Mouse (Mus musculus) liver, embryonic 12.5 days (tissue): ENCODE data around the gene Prox1. TPM values are rescaled to one million over a fixed set of nuclear protein-coding genes. Genes with fewer than 3 reads are reported as not detected.

Source experiments
- ATAC-seq: fragments of 200-750 bp; cut with Nextera tagmentation; 2 replicates; pipeline ENCODE4 v1.8.0; 2017; ENCODE audit warnings: moderate number of reproducible peaks, mild to moderate bottlenecking, moderate library complexity
- H3K27ac ChIP-seq: fragments of 300-500 bp; sonication (generic); 2 replicates; pipeline ENCODE4 v1.5.1; 2016; ENCODE audit warnings: mild to moderate bottlenecking
- H3K27me3 ChIP-seq: fragments of 300-500 bp; sonication (generic); replicated peaks from 2 replicates; pipeline ENCODE4 v1.6.1; 2016; ENCODE audit warnings: mild to moderate bottlenecking, moderate library complexity
- H3K36me3 ChIP-seq: fragments of 300-500 bp; sonication (generic); 2 replicates; pipeline ENCODE4 v1.6.1; 2016; ENCODE audit warnings: mild to moderate bottlenecking, moderate library complexity
- H3K4me1 ChIP-seq: fragments of 300-500 bp; sonication (generic); 2 replicates; pipeline ENCODE4 v1.6.1; 2016
- H3K4me2 ChIP-seq: fragments of 300-500 bp; sonication (generic); 2 replicates; pipeline ENCODE4 v1.6.1; 2016; ENCODE audit warnings: mild to moderate bottlenecking, moderate library complexity
- H3K4me3 ChIP-seq: fragments of 300-500 bp; sonication (generic); 2 replicates; pipeline ENCODE4 v1.5.1; 2016; ENCODE audit warnings: mild to moderate bottlenecking, moderate library complexity
- H3K9ac ChIP-seq: fragments of 300-500 bp; sonication (generic); 2 replicates; pipeline ENCODE4 v1.6.1; 2016; ENCODE audit warnings: mild to moderate bottlenecking, moderate library complexity
- H3K9me3 ChIP-seq: fragments of 300-500 bp; sonication (generic); replicated peaks from 2 replicates; pipeline ENCODE4 v1.6.1; 2016; ENCODE audit warnings: mild to moderate bottlenecking, moderate library complexity
- WGBS: fragments of 180-500 bp; shearing (Covaris S2); methylation state at CpG from one replicate; pipeline ENCODE4 v1.1.7; 2016; ENCODE audit not compliant: insufficient replicate concordance; 5-methylcytosine and 5-hydroxymethylcytosine counted together
- polyA plus RNA-seq: library from polyadenylated mRNA; unstranded; fragments of >200 nt; fragmentation: Nextera tagmentation; extraction: Ambion mirVana; gene quantifications from 2 replicates; pipeline ENCODE4 v1.2.1, GENCODE M21; 2016

The Prox1 gene
- polyA plus RNA-seq, 1 experiment from 2014 or later = 7.6 TPM

GRCm38 (mm10) chr1:190172979-190173461, 2.5 kb upstream of the Prox1 start:
- peak overlapping the region; percentile 22; the same call in 1 of the 2 replicates for H3K9ac ChIP-seq
- H3K36me3 ChIP-seq = no peaks in the 10 kb centered on the region
- peaks cover 98% of the 10 kb centered on the region for H3K27me3 ChIP-seq
- ATAC-seq = no peak
- H3K4me3 ChIP-seq = peak overlapping the region; percentile 62
- 2% methylated on average over 24 of the region's 24 CpGs for WGBS
- peak overlapping the region; percentile 62 for H3K27ac ChIP-seq
- H3K4me2 ChIP-seq = peak overlapping the region; percentile 73
- no peaks in the 10 kb centered on the region for H3K9me3 ChIP-seq
- H3K4me1 ChIP-seq = peaks cover 52% of the 10 kb centered on the region

GRCm38 (mm10) chr1:190172311-190172978, 1.9 kb upstream of the Prox1 start:
- peaks cover 53% of the 10 kb centered on the region for H3K4me1 ChIP-seq
- ATAC-seq = no peak
- H3K27me3 ChIP-seq = peaks cover 98% of the 10 kb centered on the region

GRCm38 (mm10) chr1:190171750-190172149, 1.2 kb upstream of the Prox1 start:
- ATAC-seq = no peak
- Histone ChIP-seq H3K27ac (no peak overlapping the region), H3K36me3 (no peaks in the 10 kb centered on the region), H3K27me3 (peaks cover 92% of the 10 kb centered on the region), H3K9ac (0 out of 2 replicates have a peak overlapping the region, but pooled peaks have one; percentile 4), H3K9me3 (no peaks in the 10 kb centered on the region), H3K4me2 (peak overlapping the region; percentile 73), H3K4me1 (peaks cover 53% of the 10 kb centered on the region), H3K4me3 (peak overlapping the region; percentile 62)
- 2% methylated on average over 12 of the region's 12 CpGs for WGBS

More at GRCm38 (mm10) chr1:190172311-190172978, 1.9 kb upstream of the Prox1 start:
- H3K9ac ChIP-seq = peak overlapping the region; percentile 22; the same call in 1 of the 2 replicates
- H3K9me3 ChIP-seq = no peaks in the 10 kb centered on the region
- peak overlapping the region; percentile 62 for H3K27ac ChIP-seq
- peak overlapping the region; percentile 73 for H3K4me2 ChIP-seq
- 1% methylated on average over 32 of the region's 32 CpGs for WGBS
- no peaks in the 10 kb centered on the region for H3K36me3 ChIP-seq
- H3K4me3 ChIP-seq = peak overlapping the region; percentile 62

GRCm38 (mm10) chr1:190171341-190171740, 827 bp upstream of the Prox1 start:
- peak overlapping the region; percentile 62 for H3K4me3 ChIP-seq
- peaks cover 90% of the 10 kb centered on the region for H3K27me3 ChIP-seq
- no peaks in the 10 kb centered on the region for H3K36me3 ChIP-seq
- peaks cover 53% of the 10 kb centered on the region for H3K4me1 ChIP-seq
- H3K9me3 ChIP-seq = no peaks in the 10 kb centered on the region
- peak overlapping the region; percentile 4; the same call in 1 of the 2 replicates for H3K9ac ChIP-seq
- H3K4me2 ChIP-seq = peak overlapping the region; percentile 73
- 0 out of 2 replicates have a peak overlapping the region, but pooled peaks have one; percentile 10 for H3K27ac ChIP-seq
- WGBS = 6% methylated on average over 10 of the region's 10 CpGs
- ATAC-seq = no peak

DNA sequence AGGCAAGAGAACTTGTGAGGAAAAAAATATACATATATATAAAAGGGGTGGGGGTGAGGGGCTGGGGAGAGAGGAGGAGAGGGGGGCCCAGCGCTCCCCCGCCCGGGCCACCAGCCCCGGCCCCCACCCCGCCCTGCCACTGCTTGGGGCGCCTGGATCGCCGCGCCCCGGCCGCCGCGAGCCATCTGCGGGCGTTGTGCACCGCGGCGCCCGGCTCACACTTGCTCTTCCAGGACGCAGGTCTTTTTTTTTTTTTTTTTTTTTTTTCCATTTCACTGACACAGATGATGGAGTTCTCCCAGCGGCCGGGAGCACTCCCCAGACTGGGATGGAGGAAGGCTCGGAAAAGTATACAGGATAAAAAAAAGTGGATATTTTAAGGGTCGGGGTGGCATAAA, 304 bp upstream of the Prox1 start:
- peak overlapping the region; percentile 73 for H3K4me2 ChIP-seq
- under 1% methylated on average over 23 of the region's 24 CpGs for whole genome bisulfite sequencing
- no peak for ATAC-seq
- no peaks in the 10 kb centered on the region for H3K36me3 ChIP-seq
- H3K9ac ChIP-seq = peak overlapping the region; percentile 63; the same call in 1 of the 2 replicates
- peaks cover 53% of the 10 kb centered on the region for H3K4me1 ChIP-seq
- H3K9me3 ChIP-seq = no peaks in the 10 kb centered on the region
- H3K4me3 ChIP-seq = peak overlapping the region; percentile 62
- peak overlapping the region; percentile 67 for H3K27ac ChIP-seq
- H3K27me3 ChIP-seq = peaks cover 88% of the 10 kb centered on the region

- H3K36me3 ChIP-seq = no peaks in the 10 kb centered on the region
- no peaks in the 10 kb centered on the region for H3K9me3 ChIP-seq
- H3K27ac ChIP-seq = peak overlapping the region; percentile 67
- under 1% methylated on average over 51 of the region's 51 CpGs for WGBS
- peak overlapping the region; percentile 63 for H3K9ac ChIP-seq
- peaks cover 70% of the 10 kb centered on the region for H3K27me3 ChIP-seq
- peak overlapping the region; percentile 73 for H3K4me2 ChIP-seq
- peak overlapping the region; percentile 62 for H3K4me3 ChIP-seq
- ATAC-seq = peak; percentile 71
- H3K4me1 ChIP-seq = peaks cover 38% of the 10 kb centered on the region
Measured at GRCm38 (mm10) chr1:190168761-190169671, 1.5 kb downstream of the Prox1 start.

DNA sequence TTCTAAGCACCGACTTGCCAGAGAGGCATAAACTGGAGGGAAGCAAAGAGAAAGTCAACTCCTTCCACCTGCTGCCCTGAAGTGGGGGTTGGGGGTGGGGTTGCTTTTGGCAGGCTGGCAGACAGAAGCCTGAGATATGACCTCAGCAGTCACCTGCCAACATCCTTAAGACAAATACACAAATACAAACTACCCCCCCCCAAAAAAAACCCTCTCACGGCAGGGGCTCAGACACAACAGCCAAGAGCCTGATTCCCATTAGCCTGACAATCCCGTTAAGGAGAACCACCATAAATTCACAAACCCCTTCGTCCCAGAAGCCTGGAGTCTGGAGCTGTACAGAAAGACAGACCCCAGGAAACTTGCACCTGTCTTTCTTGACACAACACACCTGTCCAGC, 2.4 kb downstream of the Prox1 start:
- H3K27me3 ChIP-seq = peaks cover 61% of the 10 kb centered on the region
- peak overlapping the region; percentile 67; the same call in 1 of the 2 replicates for H3K27ac ChIP-seq
- peaks cover 29% of the 10 kb centered on the region for H3K4me1 ChIP-seq
- 3% methylated on average over 4 of the region's 4 CpGs for WGBS
- no peak for ATAC-seq
- peak overlapping the region; percentile 62 for H3K4me3 ChIP-seq
- no peaks in the 10 kb centered on the region for H3K36me3 ChIP-seq
- H3K4me2 ChIP-seq = peak overlapping the region; percentile 73
- H3K9ac ChIP-seq = 0 out of 2 replicates have a peak overlapping the region, but pooled peaks have one; percentile 63
- H3K9me3 ChIP-seq = no peaks in the 10 kb centered on the region

DNA sequence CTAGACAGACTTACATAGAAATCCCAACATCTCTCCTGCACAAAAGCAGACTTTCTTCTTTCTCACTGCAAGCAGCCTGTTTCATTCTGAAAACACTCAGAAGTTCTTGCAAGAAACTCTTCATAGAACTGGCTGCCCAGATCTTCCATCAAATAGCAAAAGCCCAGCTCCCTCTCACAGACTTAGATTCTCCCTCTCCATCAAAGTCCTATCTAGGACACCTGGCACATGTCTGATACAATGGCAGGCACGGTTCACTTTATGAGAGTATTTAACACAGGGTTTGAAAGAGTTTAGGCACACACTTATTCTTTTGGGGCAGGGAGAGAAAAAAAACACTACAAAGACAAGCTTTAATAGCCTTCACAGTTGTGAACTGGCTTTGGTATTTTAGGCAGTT, 2.9 kb downstream of the Prox1 start:
- H3K9ac ChIP-seq = no peak overlapping the region
- ATAC-seq = no peak
- peaks cover 24% of the 10 kb centered on the region for H3K4me1 ChIP-seq
- no peak overlapping the region for H3K27ac ChIP-seq
- 19% methylated on average over 1 of the region's 1 CpGs for WGBS
- no peaks in the 10 kb centered on the region for H3K9me3 ChIP-seq
- H3K4me3 ChIP-seq = peak overlapping the region; percentile 62
- H3K4me2 ChIP-seq = peak overlapping the region; percentile 73
- peaks cover 56% of the 10 kb centered on the region for H3K27me3 ChIP-seq
- H3K36me3 ChIP-seq = no peaks in the 10 kb centered on the region

DNA sequence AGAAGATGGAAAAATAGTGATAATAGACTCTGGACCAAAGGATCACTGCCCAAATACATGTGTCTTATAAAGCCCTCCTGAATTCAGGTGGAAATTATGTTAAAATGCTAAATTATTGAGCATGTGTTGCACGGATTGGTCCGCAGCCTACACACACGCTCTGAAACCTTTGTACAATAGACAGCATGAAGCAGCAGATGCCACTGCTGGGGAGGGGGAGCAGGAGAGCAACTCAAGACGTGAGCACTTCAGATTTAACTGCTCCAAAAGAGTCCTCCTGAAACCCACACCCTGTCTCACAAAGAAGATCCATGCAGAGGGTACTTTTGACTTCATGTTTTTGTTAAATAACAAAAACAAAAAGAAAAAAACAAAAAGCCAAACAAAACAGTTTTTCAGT, 5.0 kb downstream of the Prox1 start:
- Histone ChIP-seq H3K27ac (no peak overlapping the region), H3K9ac (no peak overlapping the region), H3K4me3 (no peak overlapping the region), H3K4me1 (peaks cover 20% of the 10 kb centered on the region), H3K27me3 (peaks cover 41% of the 10 kb centered on the region), H3K4me2 (no peak overlapping the region), H3K9me3 (no peaks in the 10 kb centered on the region), H3K36me3 (peaks cover 12% of the 10 kb centered on the region)
- 60% methylated on average over 4 of the region's 4 CpGs for WGBS
- no peak for ATAC-seq

- 70% methylated on average over 6 of the region's 6 CpGs for WGBS
- peaks cover 21% of the 10 kb centered on the region for H3K27me3 ChIP-seq
- peaks cover 14% of the 10 kb centered on the region for H3K36me3 ChIP-seq
- no peaks in the 10 kb centered on the region for H3K9me3 ChIP-seq
- H3K9ac ChIP-seq = no peak overlapping the region
- no peak for ATAC-seq
- no peak overlapping the region for H3K4me3 ChIP-seq
- no peak overlapping the region for H3K4me2 ChIP-seq
- H3K27ac ChIP-seq = no peak overlapping the region
- peaks cover 6% of the 10 kb centered on the region for H3K4me1 ChIP-seq
Measured at GRCm38 (mm10) chr1:190163471-190163870, 7.0 kb downstream of the Prox1 start.

GRCm38 (mm10) chr1:190161708-190162465, 8.6 kb downstream of the Prox1 start:
- no peaks in the 10 kb centered on the region for H3K9me3 ChIP-seq
- H3K36me3 ChIP-seq = peaks cover 14% of the 10 kb centered on the region
- H3K27me3 ChIP-seq = peaks cover 15% of the 10 kb centered on the region
- no peak overlapping the region for H3K4me3 ChIP-seq
- no peak for ATAC-seq
- H3K4me2 ChIP-seq = no peak overlapping the region
- 78% methylated on average over 19 of the region's 19 CpGs for WGBS
- H3K4me1 ChIP-seq = no peaks in the 10 kb centered on the region
- H3K27ac ChIP-seq = no peak overlapping the region
- H3K9ac ChIP-seq = no peak overlapping the region
